ENCODE assay signal across 30 mouse cellular contexts in genomic region chr9:71672495-71672894, GRCm38 (mm10).
DNase-seq lines count a peak whose midpoint lies in the region; ATAC-seq and TF ChIP-seq lines count a peak whose summit lies in the region.
"Had no signal": no experiment of that assay in that cellular context is flagged by ENCODE, and none has a peak within 500 bp of the region (broad histone marks: within the 10 kb centered on the region; RNA-seq: fewer than 3 reads in every experiment).

No protein-coding gene starts in this region.

- H3K4me3 ChIP-seq in kidney, adult 2 months (ENCODE audit: insufficient read depth, low read depth, low read length), result no peak overlapping the region
- no peak overlapping the region for H3K4me3 ChIP-seq in kidney, embryonic 15.5 days (replicated peaks)
- no peak overlapping the region for H3K4me3 ChIP-seq in lung, embryonic 14.5 days (ENCODE audit: low read depth, low read length)
- no peak overlapping the region for H3K4me3 ChIP-seq in ES-Bruce4 (ENCODE audit: low read depth, low read length)
- H3K4me3 ChIP-seq: embryonic facial prominence, embryonic 13.5 days; forebrain, embryonic 10.5 days; forebrain, embryonic 15.5 days; gastrocnemius, adult 2 months; heart, embryonic 13.5 days; hindbrain, embryonic 15.5 days; limb, embryonic 12.5 days; lung, embryonic 15.5 days; megakaryocyte, embryonic 14.5 days; midbrain, embryonic 13.5 days had no signal

- no peaks in the 10 kb centered on the region for H3K27me3 ChIP-seq in kidney, adult 2 months (replicated peaks; ENCODE audit: control insufficient read depth, insufficient read depth, low read length)
- no peaks in the 10 kb centered on the region for H3K27me3 ChIP-seq in kidney, embryonic 15.5 days
- no peaks in the 10 kb centered on the region for H3K27me3 ChIP-seq in lung, embryonic 14.5 days (ENCODE audit: insufficient read depth, low read length)
- no peaks in the 10 kb centered on the region for H3K27me3 ChIP-seq in ES-Bruce4 (ENCODE audit: control insufficient read depth, insufficient read depth, low read length, poor library complexity, severe bottlenecking)
- H3K27me3 ChIP-seq: embryonic facial prominence, embryonic 13.5 days; forebrain, embryonic 15.5 days; heart, embryonic 13.5 days; hindbrain, embryonic 15.5 days; limb, embryonic 12.5 days; lung, embryonic 15.5 days; midbrain, embryonic 13.5 days had no signal

- no peak for TF ChIP-seq EP300 in ES-Bruce4 (IDR thresholded peaks at IDR 0.05; ENCODE audit: insufficient read depth, low read depth, low read length)

- H3K9me3 ChIP-seq in kidney, embryonic 15.5 days (replicated peaks), result no peaks in the 10 kb centered on the region; the same call in 1 of the 2 replicates
- H3K9me3 ChIP-seq in lung, embryonic 14.5 days (ENCODE audit: low read depth, low read length), result no peaks in the 10 kb centered on the region
- H3K9me3 ChIP-seq in ES-Bruce4 (replicated peaks; ENCODE audit: control insufficient read depth, insufficient read depth, low read length, poor library complexity, severe bottlenecking), result 0 out of 2 replicates have a peak, but pooled peaks cover 2% of the 10 kb centered on the region
- H3K9me3 ChIP-seq: forebrain, embryonic 10.5 days; forebrain, embryonic 15.5 days; hindbrain, embryonic 15.5 days; limb, embryonic 12.5 days; lung, embryonic 15.5 days; midbrain, embryonic 13.5 days had no signal

- no peak overlapping the region for H3K4me2 ChIP-seq in kidney, embryonic 15.5 days
- no peak overlapping the region for H3K4me2 ChIP-seq in lung, embryonic 14.5 days
- H3K4me2 ChIP-seq: embryonic facial prominence, embryonic 13.5 days; forebrain, embryonic 15.5 days; heart, embryonic 13.5 days; hindbrain, embryonic 15.5 days; limb, embryonic 12.5 days; liver, embryonic 11.5 days; lung, embryonic 15.5 days; midbrain, embryonic 13.5 days had no signal

- WGBS in kidney, adult 2 months, result 98% methylated on average over 4 of the region's 4 CpGs
- WGBS in kidney, embryonic 15.5 days, result 96% methylated on average over 4 of the region's 4 CpGs
- 97% methylated on average over 4 of the region's 4 CpGs for WGBS in lung, embryonic 14.5 days

- TF ChIP-seq CTCF in kidney, adult 2 months (conservative IDR thresholded peaks at IDR 0.05; ENCODE audit: insufficient read depth, insufficient read length, low read depth, low read length), result peak; percentile 21; the same call in 1 of the 2 replicates
- TF ChIP-seq CTCF in lung, embryonic 14.5 days (IDR thresholded peaks at IDR 0.05; ENCODE audit: low read depth), result peak; percentile 36
- peak; percentile 15 for TF ChIP-seq CTCF in ES-Bruce4 (IDR thresholded peaks at IDR 0.05; ENCODE audit: low read depth, low read length)

- no peaks in the 10 kb centered on the region; the same call in 1 of the 2 replicates for H3K36me3 ChIP-seq in kidney, adult 2 months (ENCODE audit: control insufficient read depth, insufficient read depth, low read length)
- H3K36me3 ChIP-seq in kidney, embryonic 15.5 days, result peaks cover 11% of the 10 kb centered on the region
- no peaks in the 10 kb centered on the region for H3K36me3 ChIP-seq in lung, embryonic 14.5 days (ENCODE audit: insufficient read depth)
- no peaks in the 10 kb centered on the region for H3K36me3 ChIP-seq in ES-Bruce4 (ENCODE audit: control insufficient read depth, insufficient read depth, low read length, poor library complexity, severe bottlenecking)
- H3K36me3 ChIP-seq: forebrain, embryonic 10.5 days; forebrain, embryonic 15.5 days; hindbrain, embryonic 15.5 days; limb, embryonic 12.5 days; lung, embryonic 15.5 days; midbrain, embryonic 13.5 days had no signal

- no peak for TF ChIP-seq POLR2A in kidney, adult 2 months (IDR thresholded peaks at IDR 0.05; ENCODE audit: low read depth, low read length)
- TF ChIP-seq POLR2A in ES-Bruce4 (IDR thresholded peaks at IDR 0.05; ENCODE audit: insufficient read depth, low read length), result no peak

- H3K9ac ChIP-seq in kidney, embryonic 15.5 days, result no peak overlapping the region
- H3K9ac ChIP-seq in lung, embryonic 14.5 days, result no peak overlapping the region
- H3K9ac ChIP-seq in ES-Bruce4 (ENCODE audit: low read depth, poor library complexity, severe bottlenecking), result no peak overlapping the region
- H3K9ac ChIP-seq: embryonic facial prominence, embryonic 13.5 days; forebrain, embryonic 15.5 days; heart, embryonic 13.5 days; hindbrain, embryonic 15.5 days; limb, embryonic 12.5 days; lung, embryonic 15.5 days; midbrain, embryonic 13.5 days had no signal

- H3K4me1 ChIP-seq in kidney, adult 2 months (ENCODE audit: control insufficient read depth, insufficient read depth, low read length), result peaks cover 49% of the 10 kb centered on the region
- peaks cover 43% of the 10 kb centered on the region for H3K4me1 ChIP-seq in kidney, embryonic 15.5 days
- H3K4me1 ChIP-seq in lung, embryonic 14.5 days (ENCODE audit: insufficient read depth), result peaks cover 18% of the 10 kb centered on the region
- peaks cover 2% of the 10 kb centered on the region for H3K4me1 ChIP-seq in ES-Bruce4 (ENCODE audit: control insufficient read depth, insufficient read depth, low read length)
- H3K4me1 ChIP-seq: forebrain, embryonic 15.5 days; hindbrain, embryonic 15.5 days; megakaryocyte, embryonic 14.5 days; midbrain, embryonic 13.5 days had no signal

- no peak for DNase-seq in kidney, adult 2 months
- DNase-seq in lung, embryonic 14.5 days, result no peak
- no peak for DNase-seq in lung, adult 18-20 months
- peak; percentile 55 for DNase-seq in ZHBTc4 (ENCODE audit: low read depth, low spot score)
- DNase-seq in adrenal gland, adult 8-10 months, result no peak
- DNase-seq: adrenal gland, postnatal 36 days; cerebellum, adult 18-20 months; cerebellum, postnatal 10 days; gastrocnemius, adult 2 months; gastrocnemius, postnatal 36 days; heart, adult 18-20 months; heart, postnatal 10 days; kidney, adult 9 months; kidney, postnatal 25 days; layer of hippocampus, postnatal 36 days; lung, postnatal 36 days; thymus, postnatal 14 days had no signal

- ATAC-seq in kidney, embryonic 15.5 days (replicated peaks; ENCODE audit: low FRiP score), result no peak
- no peak for ATAC-seq in lung, embryonic 14.5 days (ENCODE audit: insufficient read depth)
- ATAC-seq: CD4-positive, CD25-positive, alpha-beta regulatory T cell, adult 4 months; forebrain, embryonic 15.5 days; midbrain, embryonic 13.5 days had no signal

- H3K27ac ChIP-seq in kidney, adult 2 months (ENCODE audit: insufficient read depth, low read depth, low read length), result no peak overlapping the region
- H3K27ac ChIP-seq in kidney, embryonic 15.5 days, result no peak overlapping the region
- no peak overlapping the region for H3K27ac ChIP-seq in lung, embryonic 14.5 days (ENCODE audit: low read depth)
- no peak overlapping the region for H3K27ac ChIP-seq in ES-Bruce4 (ENCODE audit: insufficient read depth, low read length)
- H3K27ac ChIP-seq: embryonic facial prominence, embryonic 13.5 days; forebrain, embryonic 10.5 days; forebrain, embryonic 15.5 days; gastrocnemius, adult 2 months; heart, embryonic 13.5 days; hindbrain, embryonic 15.5 days; limb, embryonic 12.5 days; lung, embryonic 15.5 days; midbrain, embryonic 13.5 days had no signal
